ENCODE assay signal across 8 mouse cellular contexts in genomic region chr17:45516488-45516887, GRCm38 (mm10). TPM values are rescaled to one million over a fixed set of nuclear protein-coding genes. Genes with fewer than 3 reads are reported as not detected.
DNase-seq lines count a peak whose midpoint lies in the region; ATAC-seq and TF ChIP-seq lines count a peak whose summit lies in the region.

No protein-coding gene starts in this region.

- H3K27ac ChIP-seq in heart, adult 2 months: no peak overlapping the region
- H3K27ac ChIP-seq in liver, embryonic 14.5 days: no peak overlapping the region
- H3K27ac ChIP-seq in neural tube, embryonic 13.5 days (replicated peaks): no peak overlapping the region

- peak; percentile 69 for DNase-seq in CD4-positive helper T cell, adult 2 months (ENCODE audit: low read depth, low spot score)
- peak; percentile 49 for DNase-seq in adrenal gland, adult 8-10 months
- DNase-seq in embryo, embryonic 11 days: peak; percentile 71
- peak; percentile 62 to 84 for DNase-seq in heart, adult 2 months
- peak; percentile 76 for DNase-seq in kidney, postnatal 14 days
- DNase-seq in liver, embryonic 14.5 days (ENCODE audit: low read depth in 3 of 3, low spot score in 3 of 3): peak; percentile 20 to 53 (median 39)
- peak; percentile 90 for DNase-seq in testis, postnatal 10 days (ENCODE audit: low spot score)

- H3K36me3 ChIP-seq in heart, adult 2 months (ENCODE audit: control insufficient read depth, insufficient read depth, low read length): no peaks in the 10 kb centered on the region
- no peaks in the 10 kb centered on the region for H3K36me3 ChIP-seq in liver, embryonic 14.5 days (replicated peaks; ENCODE audit: control insufficient read depth, insufficient read depth, low read depth)
- peaks cover 41% of the 10 kb centered on the region for H3K36me3 ChIP-seq in neural tube, embryonic 13.5 days

- H3K27me3 ChIP-seq in heart, adult 2 months (ENCODE audit: control insufficient read depth, insufficient read depth, low read length): no peaks in the 10 kb centered on the region
- H3K27me3 ChIP-seq in liver, embryonic 14.5 days (ENCODE audit: control insufficient read depth, insufficient read depth, low read length): no peaks in the 10 kb centered on the region
- no peaks in the 10 kb centered on the region for H3K27me3 ChIP-seq in neural tube, embryonic 13.5 days

- H3K4me3 ChIP-seq in heart, adult 2 months: no peak overlapping the region
- no peak overlapping the region for H3K4me3 ChIP-seq in liver, embryonic 14.5 days (ENCODE audit: insufficient read depth in 1 of 2, low read depth in 2 of 2, low read length in 2 of 2)
- no peak overlapping the region for H3K4me3 ChIP-seq in neural tube, embryonic 13.5 days

- H3K9ac ChIP-seq in heart, adult 2 months (ENCODE audit: low read depth, low read length): no peak overlapping the region
- no peak overlapping the region for H3K9ac ChIP-seq in liver, embryonic 14.5 days (replicated peaks)
- 0 out of 2 replicates have a peak overlapping the region, but pooled peaks have one; percentile 31 for H3K9ac ChIP-seq in neural tube, embryonic 13.5 days

- WGBS in heart, adult 2 months: 45% methylated on average over 8 of the region's 8 CpGs
- WGBS in liver, embryonic 14.5 days (ENCODE audit: insufficient replicate concordance): 46% methylated on average over 8 of the region's 8 CpGs
- 50% methylated on average over 8 of the region's 8 CpGs for WGBS in neural tube, embryonic 13.5 days

- no peak for ATAC-seq in liver, embryonic 14.5 days (ENCODE audit: insufficient read depth)
- peak; percentile 38 for ATAC-seq in neural tube, embryonic 13.5 days (ENCODE audit: low read depth)

- no peaks in the 10 kb centered on the region for H3K79me2 ChIP-seq in heart, adult 2 months (replicated peaks; ENCODE audit: control insufficient read depth, insufficient read depth, low read length)

- intact Hi-C loops in heart, adult 2 months (cut with DNase I): loop anchor here (1.0 to 2.0 kb wide), 2 partner anchors 36 to 126 kb away; no protein-coding TSS in a partner anchor

- TF ChIP-seq EP300 in heart, adult 2 months (IDR thresholded peaks at IDR 0.05; ENCODE audit: insufficient read depth, low read depth, low read length): no peak
- no peak for TF ChIP-seq EP300 in liver, embryonic 14.5 days (IDR thresholded peaks at IDR 0.05; ENCODE audit: low read depth)

- TF ChIP-seq POLR2A in heart, adult 2 months (IDR thresholded peaks at IDR 0.05; ENCODE audit: insufficient read depth, low read depth, low read length): no peak

- peak; percentile 96 for TF ChIP-seq CTCF in heart, adult 2 months (IDR thresholded peaks at IDR 0.05)
- peak; percentile 92 for TF ChIP-seq CTCF in liver, embryonic 14.5 days (IDR thresholded peaks at IDR 0.05; ENCODE audit: low read depth)

- H3K4me2 ChIP-seq in liver, embryonic 14.5 days (ENCODE audit: low read depth): no peak overlapping the region
- no peak overlapping the region for H3K4me2 ChIP-seq in neural tube, embryonic 13.5 days

- no peaks in the 10 kb centered on the region for H3K9me3 ChIP-seq in liver, embryonic 14.5 days (ENCODE audit: control insufficient read depth, low read length)
- H3K9me3 ChIP-seq in neural tube, embryonic 13.5 days: no peaks in the 10 kb centered on the region

- H3K4me1 ChIP-seq in heart, adult 2 months (ENCODE audit: control insufficient read depth, insufficient read depth, low read length): no peaks in the 10 kb centered on the region
- H3K4me1 ChIP-seq in liver, embryonic 14.5 days (replicated peaks; ENCODE audit: control insufficient read depth in 2 of 2, insufficient read depth in 2 of 2, low read length in 1 of 2): no peaks in the 10 kb centered on the region
- H3K4me1 ChIP-seq in neural tube, embryonic 13.5 days (replicated peaks): peaks cover 4% of the 10 kb centered on the region

RNA-seq across cellular contexts. Expression of gene Tcte1, which starts 6.7 kb away (rescaled TPM):
- total RNA-seq in adrenal gland, adult 8-10 months (2022): not detected
- total RNA-seq in heart, adult 2 months (2021): not detected
- polyA plus RNA-seq in heart, adult 2 months (2012; rRNA removed): 0.09 and 0.90 TPM in 2 replicates
- polyA plus RNA-seq in liver, embryonic 14.5 days (2012; rRNA removed): not detected in 2 replicates
- polyA plus RNA-seq in liver, embryonic 14.5 days (2014; fragmentation: Nextera tagmentation; extraction: Ambion mirVana): not detected in 2 replicates
- 3.3 and 3.6 TPM in 2 replicates for polyA plus RNA-seq in neural tube, embryonic 13.5 days (2015; fragmentation: Nextera tagmentation; extraction: Ambion mirVana)

RNA-seq across cellular contexts. Expression of gene Aars2, which starts 9.8 kb away (rescaled TPM):
- 10 to 100 TPM; 18.1 to 23.7 (median 19.0) TPM for total RNA-seq in adrenal gland, adult 8-10 months (2022)
- total RNA-seq in heart, adult 2 months (2021): 10 to 100 TPM; 17.2 to 18.4 TPM
- polyA plus RNA-seq in heart, adult 2 months (2012; rRNA removed): 17.6 and 18.2 TPM in 2 replicates
- polyA plus RNA-seq in liver, embryonic 14.5 days (2012; rRNA removed): 4.6 TPM in 2 replicates
- 3.3 and 4.0 TPM in 2 replicates for polyA plus RNA-seq in liver, embryonic 14.5 days (2014; fragmentation: Nextera tagmentation; extraction: Ambion mirVana)
- polyA plus RNA-seq in neural tube, embryonic 13.5 days (2015; fragmentation: Nextera tagmentation; extraction: Ambion mirVana): 17.1 and 18.2 TPM in 2 replicates

RNA-seq across cellular contexts. Expression of gene Tmem151b, which starts 33.0 kb away (rescaled TPM):
- under 1 TPM; 0.09 to 0.17 (median 0.14) TPM for total RNA-seq in adrenal gland, adult 8-10 months (2022)
- under 1 TPM in 1 of 2 experiments, not detected in 1; 0.07 TPM for total RNA-seq in heart, adult 2 months (2021)
- polyA plus RNA-seq in heart, adult 2 months (2012; rRNA removed): 0.04 and 0.06 TPM in 2 replicates
- 0.08 and 0.13 TPM in 2 replicates for polyA plus RNA-seq in liver, embryonic 14.5 days (2012; rRNA removed)
- 0.06 TPM in 1 of 2 replicates, not detected in the other for polyA plus RNA-seq in liver, embryonic 14.5 days (2014; fragmentation: Nextera tagmentation; extraction: Ambion mirVana)
- 19.4 and 22.6 TPM in 2 replicates for polyA plus RNA-seq in neural tube, embryonic 13.5 days (2015; fragmentation: Nextera tagmentation; extraction: Ambion mirVana)

RNA-seq across cellular contexts. Expression of gene Nfkbie, which starts 39.0 kb away (rescaled TPM):
- total RNA-seq in adrenal gland, adult 8-10 months (2022): 1 to 10 TPM; 4.2 to 6.4 (median 5.6) TPM
- 1 to 10 TPM; 1.1 TPM for total RNA-seq in heart, adult 2 months (2021)
- polyA plus RNA-seq in heart, adult 2 months (2012; rRNA removed): 1.6 and 2.2 TPM in 2 replicates
- polyA plus RNA-seq in liver, embryonic 14.5 days (2012; rRNA removed): 0.62 and 0.65 TPM in 2 replicates
- 0.66 TPM in 2 replicates for polyA plus RNA-seq in liver, embryonic 14.5 days (2014; fragmentation: Nextera tagmentation; extraction: Ambion mirVana)
- 5.3 and 5.6 TPM in 2 replicates for polyA plus RNA-seq in neural tube, embryonic 13.5 days (2015; fragmentation: Nextera tagmentation; extraction: Ambion mirVana)

RNA-seq across cellular contexts. Expression of gene Spats1, which starts 41.3 kb away (rescaled TPM):
- under 1 TPM in 2 of 4 experiments, not detected in 2; 0.17 to 0.24 TPM for total RNA-seq in adrenal gland, adult 8-10 months (2022)
- total RNA-seq in heart, adult 2 months (2021): under 1 TPM in 1 of 2 experiments, not detected in 1; 0.16 TPM
- 0.38 TPM in 1 of 2 replicates, not detected in the other for polyA plus RNA-seq in heart, adult 2 months (2012; rRNA removed)
- polyA plus RNA-seq in liver, embryonic 14.5 days (2012; rRNA removed): 0.06 TPM in 1 of 2 replicates, not detected in the other
- 0.06 TPM in 1 of 2 replicates, not detected in the other for polyA plus RNA-seq in liver, embryonic 14.5 days (2014; fragmentation: Nextera tagmentation; extraction: Ambion mirVana)
- polyA plus RNA-seq in neural tube, embryonic 13.5 days (2015; fragmentation: Nextera tagmentation; extraction: Ambion mirVana): 0.62 and 1.5 TPM in 2 replicates

Comparison
In these comparisons a context has a peak if more than half of its experiments do, and no peak if none do; other contexts are left out.
1. DNase-seq: peak in every context shown above with its lines; median percentile 90 in testis, postnatal 10 days; 76 in kidney, postnatal 14 days; 73 in heart, adult 2 months; 71 in embryo, embryonic 11 days; 69 in CD4-positive helper T cell, adult 2 months; 49 in adrenal gland, adult 8-10 months; 39 in liver, embryonic 14.5 days.
2. RNA of gene Tmem151b, which starts 33.0 kb away (polyA plus RNA-seq): 19.4 to 22.6 TPM in neural tube, embryonic 13.5 days; 0.06 to 0.13 TPM in liver, embryonic 14.5 days and 0.04 to 0.06 TPM in heart, adult 2 months; every median in the first group is over 10 times any median in the second.